Mouse (Mus musculus): ENCODE results near the gene Sf3b4.

GRCm38 (mm10) chr3:96151836-96152235, 20.3 kb upstream of the Sf3b4 start:
- TF ChIP-seq POLR2A (IDR thresholded peaks at IDR 0.05; ENCODE audit: borderline replicate concordance, extremely low read depth, low read depth, low read length) = no peak
- no peak for TF ChIP-seq CTCF (IDR thresholded peaks at IDR 0.05; ENCODE audit: insufficient read depth, low read length)

Data from lung, adult 2 months (tissue).